Mouse (Mus musculus): Measurements from ENCODE around the gene Kif14.

The Kif14 gene

GRCm38 (mm10) chr1:136466143-136466811, at the start of gene Kif14:
Gene Kif14, plus strand, starts transcription at chr1:136466343.
- peak; percentile 80 for DNase-seq (ENCODE audit: low spot score)

- DNase-seq (ENCODE audit: low spot score) = no peak
These were observed 47.8 kb upstream of the Kif14 start for GRCm38 (mm10) chr1:136418393-136418792.

GRCm38 (mm10) chr1:136427166-136427969, 38.8 kb upstream of the Kif14 start:
- DNase-seq (ENCODE audit: low spot score) = no peak

- DNase-seq (ENCODE audit: low spot score) = no peak
These were observed 37.2 kb upstream of the Kif14 start for GRCm38 (mm10) chr1:136428981-136429380.

- no peak for DNase-seq (ENCODE audit: low spot score)
These were observed 35.9 kb upstream of the Kif14 start for GRCm38 (mm10) chr1:136430126-136430818.

DNA sequence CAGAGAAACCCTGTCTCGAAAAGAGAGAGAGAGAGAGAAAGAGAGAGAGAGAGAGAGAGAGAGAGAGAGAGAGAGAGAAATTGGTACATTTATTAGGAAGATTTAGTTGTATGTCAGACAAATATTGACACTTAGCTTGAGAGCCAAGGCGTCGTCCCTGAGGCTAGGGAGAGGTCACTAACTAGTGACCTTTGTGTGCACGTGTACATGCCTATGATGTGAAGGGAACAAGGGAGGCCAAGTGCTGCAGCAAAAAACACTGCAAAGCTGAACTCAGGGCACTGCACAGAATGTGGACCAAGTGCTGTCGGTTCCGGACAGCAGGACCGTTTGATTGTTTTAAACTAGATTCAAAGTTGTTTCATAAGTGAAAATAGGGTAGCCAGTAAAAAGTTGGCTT, 25.4 kb upstream of the Kif14 start:
- no peak for DNase-seq (ENCODE audit: low spot score)

DNA sequence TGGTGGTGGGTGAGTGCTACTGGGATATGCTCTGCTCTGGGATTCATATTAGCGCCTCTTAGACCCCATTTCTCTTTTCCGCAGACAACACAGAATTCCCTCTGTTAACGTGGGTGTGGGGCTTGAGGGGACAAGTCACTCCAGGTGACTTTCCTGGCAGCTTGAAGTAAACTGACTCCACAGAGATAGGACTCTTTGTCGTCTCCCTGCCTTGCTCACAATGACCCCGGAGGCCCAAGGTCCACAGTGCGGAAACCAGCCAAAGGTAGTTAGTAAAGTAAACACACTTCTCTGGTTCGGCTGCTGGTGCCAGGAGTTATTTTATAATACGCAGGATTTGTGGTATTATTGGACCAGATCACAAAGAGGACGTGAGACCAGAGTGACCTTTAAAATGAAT, 23.3 kb upstream of the Kif14 start:
- DNase-seq (ENCODE audit: low spot score) = no peak

GRCm38 (mm10) chr1:136444555-136445255, 21.4 kb upstream of the Kif14 start:
- DNase-seq (ENCODE audit: low spot score) = no peak

DNA sequence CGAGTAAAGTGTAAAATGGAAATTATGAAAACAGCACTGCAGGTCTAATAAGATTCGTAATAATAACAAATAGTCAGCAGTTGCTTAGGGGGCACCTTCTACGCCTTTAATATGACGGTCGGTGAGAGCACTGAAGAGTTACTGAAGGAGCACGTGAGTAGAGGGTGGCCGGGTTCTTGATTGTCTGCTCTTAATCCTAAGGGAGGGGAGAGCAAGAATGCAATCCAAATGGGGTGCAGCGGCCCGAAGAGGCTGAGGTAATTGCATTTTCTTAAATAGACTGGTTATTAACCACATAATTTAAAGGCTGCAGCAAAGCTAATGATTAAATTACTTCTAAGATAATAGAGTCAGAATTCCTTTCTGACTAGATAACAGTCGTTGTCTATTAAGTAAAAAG, 19.2 kb upstream of the Kif14 start:
- no peak for DNase-seq (ENCODE audit: low spot score)

DNA sequence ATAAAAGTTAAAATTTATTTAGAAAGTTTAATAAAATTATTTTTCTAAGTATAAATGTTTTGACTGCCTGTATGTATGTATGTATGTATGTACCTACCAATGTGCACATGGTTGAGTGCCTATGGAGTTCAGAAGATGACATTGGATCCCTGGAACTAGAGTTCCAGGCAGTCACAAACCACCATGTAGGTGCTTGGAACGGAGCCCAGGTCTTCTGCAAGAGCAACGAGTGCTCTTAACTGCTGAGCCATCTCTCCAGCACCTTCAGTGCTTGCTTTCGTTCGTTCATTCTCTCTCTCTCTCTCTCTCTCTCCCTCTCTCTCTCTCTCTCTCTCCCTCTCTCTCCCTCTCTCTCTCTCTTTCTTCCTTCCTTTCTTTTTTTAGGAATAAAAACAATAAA, 18.8 kb upstream of the Kif14 start:
- DNase-seq (ENCODE audit: low spot score) = no peak

- DNase-seq (ENCODE audit: low spot score) = no peak
These were observed 16.6 kb upstream of the Kif14 start for GRCm38 (mm10) chr1:136449541-136449940.

DNA sequence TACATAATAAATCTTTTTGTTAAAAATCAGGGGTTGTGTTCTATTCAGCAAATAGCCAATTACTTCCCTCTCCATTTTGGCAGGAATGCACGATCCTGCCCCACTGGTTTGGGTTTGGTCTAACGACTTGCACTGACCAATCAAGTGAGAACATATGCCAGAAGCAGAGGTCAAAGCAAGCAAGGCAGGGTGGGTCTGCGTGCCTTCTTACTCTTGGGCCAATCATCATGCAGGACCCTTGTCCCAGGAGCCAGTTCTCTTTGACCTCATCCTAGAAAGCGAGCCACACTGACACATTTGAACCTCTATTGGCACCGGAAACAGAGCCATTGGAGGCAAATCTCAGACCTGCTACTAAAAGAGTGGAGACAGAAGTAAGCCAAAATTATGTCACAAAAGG, 15.9 kb upstream of the Kif14 start:
- no peak for DNase-seq (ENCODE audit: low spot score)

DNA sequence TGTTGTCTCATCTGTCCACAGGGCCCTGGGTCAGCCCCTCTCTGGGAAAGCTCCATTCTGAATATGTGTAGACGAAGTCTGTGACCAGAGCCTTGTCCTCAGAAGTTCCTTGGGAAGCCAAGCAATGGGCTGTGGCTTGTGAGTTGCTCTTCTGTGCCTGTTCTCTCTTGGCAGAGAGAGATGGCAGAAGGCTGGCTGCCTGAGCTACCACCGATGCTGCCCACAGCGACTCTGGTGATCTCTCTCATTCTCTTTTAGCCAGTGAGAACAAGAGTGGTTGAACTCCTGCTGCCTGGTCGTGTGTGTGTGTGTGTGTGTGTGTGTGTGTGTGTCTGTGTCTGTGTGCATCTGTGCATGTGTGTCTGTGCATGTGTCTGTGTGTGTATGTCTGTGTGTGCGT, 13.7 kb upstream of the Kif14 start:
- no peak for DNase-seq (ENCODE audit: low spot score)

DNA sequence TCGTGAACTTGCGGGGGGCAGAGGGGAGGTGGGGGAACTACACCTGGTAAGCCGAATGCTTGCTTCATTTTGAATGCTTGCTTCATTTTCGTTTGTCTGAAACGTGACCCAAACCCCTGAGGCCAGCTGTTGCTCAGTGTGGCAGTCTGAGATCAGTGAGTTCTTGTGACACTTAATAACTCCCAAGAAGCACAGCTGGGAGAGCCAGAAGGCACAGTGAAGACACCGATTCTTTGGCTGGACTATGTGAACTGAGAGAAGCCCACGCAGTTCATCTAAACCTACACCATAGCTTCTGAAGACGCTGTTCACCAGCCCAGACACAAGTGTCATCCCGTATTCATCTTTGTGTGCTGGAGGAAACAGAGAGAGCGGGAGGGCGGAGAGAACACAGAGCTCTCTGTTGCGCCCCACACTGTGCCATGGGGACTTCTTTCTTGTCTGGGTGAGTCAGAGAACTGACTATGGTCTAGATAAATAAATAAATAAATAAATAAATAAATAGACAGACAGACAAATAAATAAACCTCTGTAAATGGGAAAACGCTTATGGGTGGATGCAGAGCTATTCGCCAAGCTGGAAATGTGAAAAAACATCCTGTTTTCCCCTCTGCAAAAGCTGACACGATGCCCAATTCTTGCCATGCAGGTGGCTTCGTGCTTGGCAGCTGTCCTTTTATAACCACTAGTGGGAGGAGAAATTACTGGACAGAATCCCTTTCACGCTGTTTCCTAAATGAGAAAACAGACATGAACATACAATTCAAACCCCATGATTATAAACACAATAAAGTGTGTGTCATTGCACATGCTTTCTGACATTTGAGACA, 10.2 kb upstream of the Kif14 start:
- no peak for DNase-seq (ENCODE audit: low spot score)

DNA sequence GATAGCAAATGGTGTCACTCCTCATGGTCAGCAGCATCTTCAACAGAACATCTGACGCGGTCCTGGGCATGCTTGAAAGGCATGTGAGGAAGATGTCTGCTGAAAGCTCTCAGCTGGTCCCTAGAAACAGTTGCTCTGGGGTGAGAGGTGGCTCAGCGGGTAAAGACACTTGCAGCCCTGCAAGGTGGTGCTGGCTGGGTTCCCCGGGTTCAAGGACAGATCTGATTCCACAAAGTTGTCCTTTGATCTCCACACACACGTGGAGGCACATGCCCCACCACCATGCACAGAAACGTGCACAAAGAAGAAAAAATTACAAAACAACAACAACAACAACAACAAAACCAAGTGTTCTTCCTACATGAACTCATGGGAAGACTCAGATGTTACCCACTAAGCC, 9.4 kb upstream of the Kif14 start:
- no peak for DNase-seq (ENCODE audit: low spot score)

- no peak for DNase-seq (ENCODE audit: low spot score)
These were observed 8.7 kb upstream of the Kif14 start for GRCm38 (mm10) chr1:136457403-136457802.

DNA sequence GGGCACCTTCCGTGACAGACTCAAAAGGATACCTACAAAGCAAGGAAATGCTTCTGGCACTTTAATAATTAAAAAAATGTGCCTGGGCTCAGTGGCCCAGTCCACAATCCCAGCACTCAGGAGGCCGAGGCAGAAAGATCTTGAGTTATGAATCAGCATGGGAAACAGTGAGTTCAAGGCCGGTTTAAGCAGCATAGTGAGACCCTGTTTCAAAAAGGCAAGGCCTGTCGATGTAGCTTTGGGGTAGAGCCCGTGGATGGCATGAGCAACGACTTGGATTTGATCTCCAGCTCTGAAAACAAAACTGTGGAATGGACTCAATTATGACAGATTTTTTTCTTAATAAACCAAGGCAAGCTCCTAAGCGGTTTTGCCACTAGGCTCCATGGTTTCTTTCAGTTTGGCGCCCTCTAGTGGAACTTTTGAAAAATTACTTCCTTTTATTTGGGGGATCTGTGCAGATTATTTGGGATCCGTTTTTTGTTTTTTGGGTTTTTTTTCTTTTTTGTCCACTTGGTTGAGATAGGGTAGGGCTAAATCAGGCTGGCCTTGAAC, 7.4 kb upstream of the Kif14 start:
- DNase-seq (ENCODE audit: low spot score) = no peak

DNA sequence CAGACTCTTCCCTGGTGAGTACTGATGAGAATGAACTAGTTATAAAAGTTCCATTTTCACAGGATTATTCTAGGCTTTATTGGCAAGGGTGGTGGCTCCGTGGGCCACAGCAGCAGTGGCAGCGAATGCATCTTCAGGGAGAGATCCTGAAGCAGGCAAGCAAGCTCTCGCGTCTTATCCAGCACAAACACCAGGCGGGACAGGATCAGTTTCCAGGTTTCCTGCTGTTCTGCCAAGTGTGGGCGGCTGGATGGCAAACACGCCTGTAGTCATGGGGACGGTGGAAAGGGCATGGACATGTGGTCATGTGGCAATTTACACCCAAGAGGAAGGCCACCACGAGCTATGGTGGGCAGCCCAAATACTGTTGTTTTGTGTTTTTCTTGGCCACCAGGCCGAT, 3.7 kb upstream of the Kif14 start:
- no peak for DNase-seq (ENCODE audit: low spot score)

- no peak for DNase-seq (ENCODE audit: low spot score)
These were observed 975 bp upstream of the Kif14 start for GRCm38 (mm10) chr1:136465168-136465567.

DNA sequence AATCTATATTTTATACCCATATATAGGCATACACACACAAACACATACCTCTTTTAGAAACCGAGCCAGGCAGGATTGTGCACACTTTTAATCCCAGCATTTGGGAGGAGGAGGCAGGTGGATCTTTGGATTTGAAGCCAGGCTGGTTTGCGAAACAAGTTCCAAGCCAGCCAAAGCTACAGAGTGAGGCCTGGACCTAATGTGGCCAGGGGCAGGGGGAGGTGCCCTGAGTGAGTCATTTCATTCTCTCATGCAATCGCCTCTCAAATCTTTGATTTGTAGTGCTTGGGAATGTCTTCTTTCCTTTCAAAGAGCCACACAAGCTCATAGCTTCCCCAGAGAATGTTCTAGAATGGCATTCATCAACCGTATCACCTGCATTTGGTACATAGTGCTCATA, 3.3 kb downstream of the Kif14 start:
- DNase-seq (ENCODE audit: low spot score) = no peak

DNA sequence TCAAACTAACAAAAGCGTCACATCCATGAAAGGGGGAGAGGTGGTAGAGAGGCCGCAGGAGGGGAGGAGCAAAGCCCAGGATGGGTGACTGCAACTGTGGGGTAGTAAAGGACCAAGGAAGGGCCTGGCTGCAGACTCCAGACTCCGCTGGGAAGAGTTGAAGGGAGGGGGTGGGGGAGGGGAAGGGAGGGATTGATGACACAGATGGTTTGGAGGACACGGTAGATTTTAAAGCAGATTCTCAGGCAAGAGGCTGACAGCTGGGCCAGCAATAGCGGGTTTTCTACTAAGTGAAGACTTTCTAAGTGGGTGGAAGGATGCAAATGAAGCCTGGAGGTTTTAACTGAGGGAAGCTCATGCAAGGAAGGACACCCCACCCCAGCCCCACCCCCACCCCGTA, 4.3 kb downstream of the Kif14 start:
- no peak for DNase-seq (ENCODE audit: low spot score)
